Mouse (Mus musculus): Measurements from ENCODE around the gene Dvl1.

DNA sequence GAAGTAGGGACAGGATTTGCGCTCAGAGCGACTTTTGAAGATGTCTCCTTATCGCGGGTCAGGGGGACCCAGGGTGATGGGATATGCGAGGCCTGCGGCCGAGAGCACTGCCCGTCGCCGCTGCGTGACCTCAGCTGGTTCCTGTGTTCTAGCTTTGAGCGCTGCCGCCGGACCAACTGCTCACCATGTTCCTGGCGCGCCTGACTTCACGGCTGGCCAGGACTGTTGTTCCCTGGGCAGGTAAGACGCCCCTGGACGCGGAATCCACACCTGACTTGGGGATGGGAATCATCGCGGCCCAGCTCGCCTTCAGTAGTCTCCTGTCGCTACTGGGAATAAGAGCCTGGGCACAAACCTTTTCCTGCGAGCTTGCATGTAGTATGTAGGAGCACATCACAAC is 15.4 kb upstream of the Dvl1 start:
- TF ChIP-seq CTCF (IDR thresholded peaks at IDR 0.05; ENCODE audit: control insufficient read depth, insufficient read depth, insufficient read length) (no peak), MYOD1 (IDR thresholded peaks at IDR 0.05; ENCODE audit: control insufficient read depth, insufficient read length, low read depth) (no peak), MAX (IDR thresholded peaks at IDR 0.05) (no peak), MYOG (IDR thresholded peaks at IDR 0.05; ENCODE audit: control insufficient read depth, extremely low read depth, insufficient read length) (no peak), CEBPB (IDR thresholded peaks at IDR 0.05; ENCODE audit: low read depth) (no peak)
